Mouse (Mus musculus): ENCODE measurements around the gene Mgat3. TPM values are rescaled to one million over a fixed set of nuclear protein-coding genes. Genes with fewer than 3 reads are reported as not detected.

Mgat3 gene
- total RNA-seq, 2 experiments from 2014 or later = 109 to 110 TPM

- DNase-seq (ENCODE audit: low spot score in 2 of 2) = no peak
- intact Hi-C loops (cut with DNase I) = no loop called here
Measured at GRCm38 (mm10) chr15:80171286-80171685, 2.2 kb upstream of the Mgat3 start.

- intact Hi-C loops (cut with DNase I) = no loop called here
- no peak for DNase-seq (ENCODE audit: low spot score in 2 of 2)
Measured at GRCm38 (mm10) chr15:80171791-80172190, 1.7 kb upstream of the Mgat3 start.

GRCm38 (mm10) chr15:80173781-80174597, 468 bp downstream of the Mgat3 start:
- intact Hi-C loops (cut with DNase I) = no loop called here
- DNase-seq (ENCODE audit: low spot score in 2 of 2) = peak; percentile 51 to 55

- DNase-seq (ENCODE audit: low spot score in 2 of 2) = no peak
- intact Hi-C loops (cut with DNase I) = no loop called here
Measured at GRCm38 (mm10) chr15:80174598-80174875, 1.0 kb downstream of the Mgat3 start.

- intact Hi-C loops (cut with DNase I) = loop anchor here (5.0 kb wide), 1 partner anchor 42 kb away; no protein-coding TSS in a partner anchor
- no peak for DNase-seq (ENCODE audit: low spot score in 2 of 2)
Measured at GRCm38 (mm10) chr15:80175316-80175715, 1.8 kb downstream of the Mgat3 start.

- intact Hi-C loops (cut with DNase I) = loop anchor here (5.0 kb wide), 1 partner anchor 42 kb away; no protein-coding TSS in a partner anchor
- DNase-seq (ENCODE audit: low spot score in 2 of 2) = no peak
Measured at GRCm38 (mm10) chr15:80175756-80176155, 2.2 kb downstream of the Mgat3 start.

- intact Hi-C loops (cut with DNase I) = no loop called here
- no peak for DNase-seq (ENCODE audit: low spot score in 2 of 2)
Measured at GRCm38 (mm10) chr15:80181561-80181960, 8.0 kb downstream of the Mgat3 start.

GRCm38 (mm10) chr15:80182072-80182700, 8.7 kb downstream of the Mgat3 start:
- no peak for DNase-seq (ENCODE audit: low spot score in 2 of 2)

GRCm38 (mm10) chr15:80188927-80189326, 15.4 kb downstream of the Mgat3 start:
- intact Hi-C loops (cut with DNase I) = no loop called here
- no peak for DNase-seq (ENCODE audit: low spot score in 2 of 2)

More at GRCm38 (mm10) chr15:80182072-80182700, 8.7 kb downstream of the Mgat3 start:
- intact Hi-C loops (cut with DNase I) = no loop called here

- no peak for DNase-seq (ENCODE audit: low spot score in 2 of 2)
- intact Hi-C loops (cut with DNase I) = no loop called here
Measured at GRCm38 (mm10) chr15:80190075-80190474, 16.6 kb downstream of the Mgat3 start.

GRCm38 (mm10) chr15:80191585-80192245, 18.2 kb downstream of the Mgat3 start:
- DNase-seq (ENCODE audit: low spot score in 2 of 2) = no peak
- intact Hi-C loops (cut with DNase I) = no loop called here

GRCm38 (mm10) chr15:80192246-80192585, 18.7 kb downstream of the Mgat3 start:
- intact Hi-C loops (cut with DNase I) = no loop called here
- no peak for DNase-seq (ENCODE audit: low spot score in 2 of 2)

- DNase-seq (ENCODE audit: low spot score in 2 of 2) = no peak
- intact Hi-C loops (cut with DNase I) = no loop called here
Measured at GRCm38 (mm10) chr15:80192847-80193246, 19.3 kb downstream of the Mgat3 start.

GRCm38 (mm10) chr15:80199556-80199955, 26.0 kb downstream of the Mgat3 start:
- intact Hi-C loops (cut with DNase I) = no loop called here

GRCm38 (mm10) chr15:80202111-80202775, 28.7 kb downstream of the Mgat3 start:
- DNase-seq (ENCODE audit: low spot score in 2 of 2) = peak; percentile 47 to 55
- intact Hi-C loops (cut with DNase I) = no loop called here

More at GRCm38 (mm10) chr15:80199556-80199955, 26.0 kb downstream of the Mgat3 start:
- no peak for DNase-seq (ENCODE audit: low spot score in 2 of 2)

- DNase-seq (ENCODE audit: low spot score in 2 of 2) = no peak
- intact Hi-C loops (cut with DNase I) = no loop called here
Measured at GRCm38 (mm10) chr15:80203406-80203805, 29.9 kb downstream of the Mgat3 start.

GRCm38 (mm10) chr15:80206057-80206565, 32.6 kb downstream of the Mgat3 start:
- intact Hi-C loops (cut with DNase I) = no loop called here
- DNase-seq (ENCODE audit: low spot score in 2 of 2) = no peak

- intact Hi-C loops (cut with DNase I) = no loop called here
- no peak for DNase-seq (ENCODE audit: low spot score in 2 of 2)
Measured at GRCm38 (mm10) chr15:80208446-80208845, 34.9 kb downstream of the Mgat3 start.

- no peak for DNase-seq (ENCODE audit: low spot score in 2 of 2)
- intact Hi-C loops (cut with DNase I) = no loop called here
Measured at GRCm38 (mm10) chr15:80213688-80214087, 40.2 kb downstream of the Mgat3 start.
